Mouse (Mus musculus): ENCODE measurements around the gene Gm28539. TPM values are rescaled to one million over a fixed set of nuclear protein-coding genes. Genes with fewer than 3 reads are reported as not detected.

Gene Gm28539
- total RNA-seq (2023), result 1 to 10 TPM; 3.6 to 7.0 TPM

GRCm38 (mm10) chr16:18836468-18837208, at the start of gene Gm28539, which contains the start of gene 2510002D24Rik:
TSS of gene Gm28539 (plus strand) at chr16:18836584.
TSS of gene 2510002D24Rik (plus strand) at chr16:18836578.

GRCm38 (mm10) chr16:18811468-18812384, 24.7 kb upstream of the Gm28539 start, which contains the start of the genes Ufd1 and Cdc45:
TSS of gene Ufd1 (plus strand) at chr16:18811779.
TSS of gene Cdc45 (minus strand) at chr16:18811987.

GRCm38 (mm10) chr16:18876442-18877308, 40.3 kb downstream of the Gm28539 start, which contains the start of the genes Mrpl40 and Hira:
TSS of gene Mrpl40 (minus strand) at chr16:18876862.
TSS of gene Hira (plus strand) at chr16:18877037.

Other genes starting within 250 kb of the Gm28539 start
- not detected for gene Tbx1, start 245.9 kb upstream of the Gm28539 start, total RNA-seq (2023)
- under 1 TPM in 1 of 2 experiments, not detected in 1; 0.86 TPM for gene Gp1bb, start 214.2 kb upstream of the Gm28539 start, total RNA-seq (2023)
- gene Gm49601, start 210.2 kb upstream of the Gm28539 start, total RNA-seq (2023), result 10 to 100 TPM; 57.0 to 57.7 TPM
- 100 to 1,000 TPM; 177 to 200 TPM for gene Sept5, start 206.6 kb upstream of the Gm28539 start, total RNA-seq (2023)
- gene Cldn5, start 59.7 kb upstream of the Gm28539 start, total RNA-seq (2023), result under 1 TPM in 1 of 2 experiments, not detected in 1; 0.35 TPM
- 10 to 100 TPM; 61.3 to 67.0 TPM for gene Ufd1, start 24.8 kb upstream of the Gm28539 start, total RNA-seq (2023)
- gene Cdc45, start 24.6 kb upstream of the Gm28539 start, total RNA-seq (2023), result 10 to 100 TPM; 36.6 to 36.7 TPM
- 1 to 10 TPM; 6.6 to 9.2 TPM for gene 2510002D24Rik, start within 50 bp of the Gm28539 start, total RNA-seq (2023)
- gene Mrpl40, start 40.3 kb downstream of the Gm28539 start, total RNA-seq (2023), result 10 to 100 TPM; 25.3 to 27.8 TPM
- 10 to 100 TPM; 45.9 to 50.2 TPM for gene Hira, start 40.5 kb downstream of the Gm28539 start, total RNA-seq (2023)

All from neutrophil, adult 59 days (primary cell).